Mouse (Mus musculus): ENCODE data around the gene Tnrc6b. TPM values are rescaled to one million over a fixed set of nuclear protein-coding genes. Genes with fewer than 3 reads are reported as not detected.
"Not testable (repeated sequence)": the region's sequence is repeated elsewhere in the genome, so short reads cannot be mapped to it uniquely, and the experiment has no call there.

Tnrc6b gene
- polyA plus RNA-seq, 1 experiment from 2014 or later, result 22.1 TPM

DNA sequence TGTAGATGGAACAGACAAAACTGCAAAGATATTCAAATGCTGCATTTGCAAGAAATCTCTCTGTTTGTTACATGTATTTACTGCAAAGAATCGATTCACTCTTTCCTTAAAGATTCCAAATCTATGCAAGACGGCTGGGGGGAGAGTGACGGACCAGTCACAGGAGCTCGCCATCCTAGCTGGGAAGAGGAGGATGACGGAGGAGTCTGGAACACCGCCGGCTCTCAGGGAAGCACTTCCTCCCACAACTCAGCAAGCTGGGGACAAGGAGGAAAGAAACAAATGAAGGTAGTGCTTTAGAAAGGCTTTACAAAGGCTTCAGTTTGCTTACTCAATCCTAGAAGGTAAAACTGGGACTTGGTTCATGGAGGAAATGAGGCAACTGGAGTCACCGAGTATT lies 173.0 kb downstream of the Tnrc6b start:
- Histone ChIP-seq H3K4me2 (ENCODE audit: low read depth, low read length) (no peak overlapping the region), H3K36me3 (ENCODE audit: control insufficient read depth, insufficient read depth) (peaks cover 74% of the 10 kb centered on the region), H3K27me3 (ENCODE audit: control insufficient read depth, insufficient read depth, low read depth, low read length) (no peaks in the 10 kb centered on the region), H3K4me3 (ENCODE audit: low read depth, low read length) (no peak overlapping the region), H3K4me1 (ENCODE audit: control insufficient read depth, low read depth, low read length) (no peaks in the 10 kb centered on the region), H3K27ac (ENCODE audit: low read length) (no peak overlapping the region), H3K9me3 (replicated peaks; ENCODE audit: control insufficient read depth, low read length) (no peaks in the 10 kb centered on the region), H3K9ac (ENCODE audit: low read depth, low read length) (no peak overlapping the region)
- ATAC-seq (ENCODE audit: low read depth), result no peak
- WGBS (ENCODE audit: insufficient replicate concordance), result 87% methylated on average over 8 of the region's 8 CpGs

DNA sequence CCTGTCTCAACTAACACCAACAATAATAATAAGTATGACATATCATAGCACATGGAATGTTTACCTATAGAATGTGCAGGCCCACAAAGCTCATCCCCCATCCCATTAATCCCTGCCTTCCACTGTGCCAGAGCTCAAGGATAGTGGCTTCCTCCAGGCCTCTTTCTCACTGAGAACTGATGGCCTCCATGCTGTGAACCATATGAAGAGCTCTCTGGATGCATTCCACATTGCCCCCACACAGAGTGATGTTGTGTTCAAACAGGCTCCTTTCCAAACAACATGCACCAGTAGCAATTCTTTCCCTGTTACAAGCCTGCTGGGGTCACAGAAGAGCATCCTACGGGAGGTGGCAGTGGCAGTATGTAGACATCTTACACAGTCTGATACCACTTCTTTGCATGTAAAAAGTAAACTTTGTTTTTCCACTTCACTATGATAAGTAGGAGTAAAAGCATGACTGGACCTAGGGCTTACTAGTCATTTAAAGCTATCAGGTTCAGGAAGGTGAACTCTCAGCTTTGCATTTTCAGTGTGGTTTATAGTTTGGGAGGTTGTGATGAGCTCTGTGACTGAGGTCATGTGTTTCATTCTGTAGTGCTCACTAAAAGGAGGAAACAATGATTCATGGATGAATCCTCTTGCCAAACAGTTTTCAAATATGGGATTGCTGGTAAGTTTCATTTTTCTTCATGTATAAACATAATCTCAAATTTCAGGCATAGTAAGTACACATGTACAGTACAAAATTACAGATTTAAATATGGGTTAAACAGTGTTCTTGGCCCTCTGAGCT lies 175.4 kb downstream of the Tnrc6b start:
- H3K9ac ChIP-seq (ENCODE audit: low read depth, low read length), result no peak overlapping the region
- H3K36me3 ChIP-seq (ENCODE audit: control insufficient read depth, insufficient read depth), result peaks cover 64% of the 10 kb centered on the region
- no peak overlapping the region for H3K27ac ChIP-seq (ENCODE audit: low read length)
- no peak for ATAC-seq (ENCODE audit: low read depth)
- no peaks in the 10 kb centered on the region for H3K4me1 ChIP-seq (ENCODE audit: control insufficient read depth, low read depth, low read length)
- no peak overlapping the region for H3K4me3 ChIP-seq (ENCODE audit: low read depth, low read length)
- H3K9me3 ChIP-seq (replicated peaks; ENCODE audit: control insufficient read depth, low read length), result no peaks in the 10 kb centered on the region
- 90% methylated on average over 1 of the region's 1 CpGs for WGBS (ENCODE audit: insufficient replicate concordance)
- no peaks in the 10 kb centered on the region for H3K27me3 ChIP-seq (ENCODE audit: control insufficient read depth, insufficient read depth, low read depth, low read length)
- H3K4me2 ChIP-seq (ENCODE audit: low read depth, low read length), result no peak overlapping the region

DNA sequence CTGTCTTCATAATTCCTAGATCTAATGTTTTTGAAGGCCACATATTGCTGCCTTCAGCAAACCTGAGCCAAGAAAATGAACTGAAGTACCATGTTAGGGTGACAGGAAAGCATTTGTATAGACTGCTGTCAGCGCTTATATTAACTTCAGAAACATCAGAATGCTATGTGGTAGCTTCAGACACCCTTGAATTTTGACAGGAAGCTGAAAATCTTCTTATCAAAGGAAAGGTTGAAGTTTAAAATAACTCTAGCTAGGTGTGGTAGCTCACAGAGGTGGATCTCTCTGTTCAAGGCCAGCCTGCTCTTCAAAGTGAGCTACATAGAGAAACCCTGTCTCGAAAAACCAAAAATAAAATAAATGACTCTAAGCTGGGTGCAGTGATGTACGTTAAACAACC lies 181.2 kb downstream of the Tnrc6b start:
- Histone ChIP-seq H3K4me1 (ENCODE audit: control insufficient read depth, low read depth, low read length) (no peaks in the 10 kb centered on the region), H3K4me2 (ENCODE audit: low read depth, low read length) (no peak overlapping the region), H3K9ac (ENCODE audit: low read depth, low read length) (no peak overlapping the region), H3K36me3 (ENCODE audit: control insufficient read depth, insufficient read depth) (peaks cover 67% of the 10 kb centered on the region), H3K4me3 (ENCODE audit: low read depth, low read length) (no peak overlapping the region), H3K27ac (ENCODE audit: low read length) (no peak overlapping the region), H3K9me3 (replicated peaks; ENCODE audit: control insufficient read depth, low read length) (no peaks in the 10 kb centered on the region), H3K27me3 (ENCODE audit: control insufficient read depth, insufficient read depth, low read depth, low read length) (no peaks in the 10 kb centered on the region)
- no peak for ATAC-seq (ENCODE audit: low read depth)
- WGBS (ENCODE audit: insufficient replicate concordance), result 91% methylated on average over 3 of the region's 3 CpGs

DNA sequence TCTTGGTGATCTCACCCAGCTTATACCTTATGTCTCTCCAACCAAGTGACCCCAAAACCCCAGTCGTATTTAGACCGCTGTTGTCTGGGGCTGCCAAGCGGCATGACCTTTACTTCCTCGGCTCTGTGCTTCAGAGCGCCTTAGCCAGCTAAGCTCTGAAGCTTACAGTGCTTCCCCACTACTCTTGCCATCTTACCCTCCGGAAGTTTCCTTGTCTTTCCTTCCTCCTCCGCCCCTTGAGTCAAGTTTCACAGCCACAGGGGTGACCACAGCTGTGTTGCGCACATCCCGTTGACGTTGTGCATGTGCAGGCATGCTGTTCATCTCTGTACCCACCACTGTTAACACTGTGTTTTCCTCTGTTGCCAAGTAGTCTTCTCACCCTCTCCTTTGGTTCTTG lies 185.6 kb downstream of the Tnrc6b start:
- Histone ChIP-seq H3K4me2 (ENCODE audit: low read depth, low read length) (no peak overlapping the region), H3K4me1 (ENCODE audit: control insufficient read depth, low read depth, low read length) (no peaks in the 10 kb centered on the region), H3K9me3 (replicated peaks; ENCODE audit: control insufficient read depth, low read length) (no peaks in the 10 kb centered on the region), H3K36me3 (ENCODE audit: control insufficient read depth, insufficient read depth) (peaks cover 58% of the 10 kb centered on the region), H3K27me3 (ENCODE audit: control insufficient read depth, insufficient read depth, low read depth, low read length) (no peaks in the 10 kb centered on the region), H3K9ac (ENCODE audit: low read depth, low read length) (no peak overlapping the region), H3K4me3 (ENCODE audit: low read depth, low read length) (no peak overlapping the region), H3K27ac (ENCODE audit: low read length) (peak overlapping the region; percentile 31; the same call in 1 of the 2 replicates)
- ATAC-seq (ENCODE audit: low read depth), result peak; percentile 19; the same call in 1 of the 2 replicates
- WGBS (ENCODE audit: insufficient replicate concordance), result 56% methylated on average over 10 of the region's 10 CpGs

DNA sequence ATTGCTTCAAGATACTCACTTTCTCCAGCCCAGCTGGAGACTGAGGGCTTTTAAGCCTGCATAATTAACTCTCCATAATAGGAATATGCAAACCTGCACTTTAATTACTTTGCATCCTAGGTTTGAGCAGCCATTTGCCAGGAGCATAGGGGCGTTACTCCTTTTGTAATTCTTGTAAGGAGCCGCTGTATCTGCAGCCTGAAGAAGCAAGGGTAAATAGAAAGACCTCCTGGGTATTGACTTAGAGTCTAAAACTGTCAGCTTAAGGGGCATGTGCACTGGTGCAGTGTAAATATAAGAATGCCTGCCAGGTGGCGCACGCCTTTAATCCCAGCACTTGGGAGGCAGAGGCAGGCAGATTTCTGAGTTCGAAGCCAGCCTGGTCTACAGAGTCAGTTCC lies 186.8 kb downstream of the Tnrc6b start:
- no peak overlapping the region for H3K9ac ChIP-seq (ENCODE audit: low read depth, low read length)
- 89% methylated on average over 5 of the region's 5 CpGs for WGBS (ENCODE audit: insufficient replicate concordance)
- H3K4me3 ChIP-seq (ENCODE audit: low read depth, low read length), result no peak overlapping the region
- no peaks in the 10 kb centered on the region for H3K4me1 ChIP-seq (ENCODE audit: control insufficient read depth, low read depth, low read length)
- H3K36me3 ChIP-seq (ENCODE audit: control insufficient read depth, insufficient read depth), result peaks cover 63% of the 10 kb centered on the region
- no peaks in the 10 kb centered on the region for H3K27me3 ChIP-seq (ENCODE audit: control insufficient read depth, insufficient read depth, low read depth, low read length)
- H3K9me3 ChIP-seq (replicated peaks; ENCODE audit: control insufficient read depth, low read length), result no peaks in the 10 kb centered on the region
- no peak overlapping the region for H3K27ac ChIP-seq (ENCODE audit: low read length)
- no peak overlapping the region for H3K4me2 ChIP-seq (ENCODE audit: low read depth, low read length)
- no peak for ATAC-seq (ENCODE audit: low read depth)

DNA sequence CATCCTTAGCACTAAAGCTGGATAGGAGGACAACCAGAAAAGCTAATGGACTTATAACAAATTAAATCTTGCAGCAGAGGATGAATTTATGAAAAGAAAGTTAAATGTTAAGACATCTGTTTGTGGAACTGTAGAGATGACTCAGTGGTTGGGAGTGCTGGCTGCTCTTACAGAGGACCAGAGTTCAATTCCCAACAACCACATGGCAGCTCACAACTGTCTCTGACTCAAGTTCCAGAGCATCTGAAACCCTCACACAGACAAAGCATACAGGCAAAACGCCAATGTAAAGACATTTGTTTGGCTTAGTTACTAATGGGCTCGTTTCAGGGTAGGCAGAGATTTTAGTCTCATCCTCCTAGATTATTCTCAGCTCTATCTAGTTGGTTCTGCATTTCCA lies 188.7 kb downstream of the Tnrc6b start:
- WGBS (ENCODE audit: insufficient replicate concordance), result 73% methylated on average over 2 of the region's 2 CpGs
- Histone ChIP-seq H3K9me3 (replicated peaks; ENCODE audit: control insufficient read depth, low read length) (no peaks in the 10 kb centered on the region), H3K4me3 (ENCODE audit: low read depth, low read length) (no peak overlapping the region), H3K27me3 (ENCODE audit: control insufficient read depth, insufficient read depth, low read depth, low read length) (no peaks in the 10 kb centered on the region), H3K4me1 (ENCODE audit: control insufficient read depth, low read depth, low read length) (no peaks in the 10 kb centered on the region), H3K9ac (ENCODE audit: low read depth, low read length) (no peak overlapping the region), H3K4me2 (ENCODE audit: low read depth, low read length) (no peak overlapping the region), H3K36me3 (ENCODE audit: control insufficient read depth, insufficient read depth) (peaks cover 68% of the 10 kb centered on the region), H3K27ac (ENCODE audit: low read length) (no peak overlapping the region)
- no peak for ATAC-seq (ENCODE audit: low read depth)

DNA sequence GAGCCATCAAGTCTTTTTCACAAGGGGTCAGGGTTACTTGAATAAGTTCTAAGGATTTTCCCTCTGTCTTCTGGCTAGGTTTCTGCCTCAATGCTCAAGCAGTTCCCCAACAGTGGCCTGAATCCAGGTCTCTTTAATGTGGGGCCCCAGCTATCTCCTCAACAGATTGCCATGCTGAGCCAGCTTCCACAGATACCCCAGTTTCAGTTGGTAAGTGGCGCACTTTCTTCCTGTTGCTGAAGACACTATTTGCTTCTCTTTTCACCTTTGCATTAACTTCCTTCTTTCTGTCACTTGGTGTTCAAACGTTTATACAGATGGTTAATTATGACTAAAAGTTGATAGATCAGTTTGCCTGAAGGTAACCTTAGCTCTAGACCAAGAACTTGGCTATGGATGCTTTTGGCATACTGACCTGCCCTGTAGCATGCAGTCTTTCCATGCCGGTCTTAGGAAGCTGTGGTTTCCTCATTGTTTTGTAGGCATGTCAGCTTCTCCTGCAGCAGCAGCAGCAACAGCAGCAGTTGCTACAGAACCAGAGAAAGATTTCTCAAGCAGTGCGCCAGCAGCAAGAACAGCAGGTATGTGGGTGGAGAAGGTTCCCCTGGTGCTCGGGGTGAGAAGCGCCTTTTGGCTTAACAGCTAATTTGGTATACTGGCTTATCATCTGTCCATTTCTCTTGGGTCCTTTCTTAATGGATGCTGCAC lies 190.8 kb downstream of the Tnrc6b start:
- Histone ChIP-seq H3K27ac (ENCODE audit: low read length) (no peak overlapping the region), H3K4me3 (ENCODE audit: low read depth, low read length) (no peak overlapping the region), H3K27me3 (ENCODE audit: control insufficient read depth, insufficient read depth, low read depth, low read length) (no peaks in the 10 kb centered on the region), H3K4me2 (ENCODE audit: low read depth, low read length) (no peak overlapping the region), H3K36me3 (ENCODE audit: control insufficient read depth, insufficient read depth) (peaks cover 65% of the 10 kb centered on the region), H3K4me1 (ENCODE audit: control insufficient read depth, low read depth, low read length) (no peaks in the 10 kb centered on the region), H3K9ac (ENCODE audit: low read depth, low read length) (no peak overlapping the region), H3K9me3 (replicated peaks; ENCODE audit: control insufficient read depth, low read length) (no peaks in the 10 kb centered on the region)
- no peak for ATAC-seq (ENCODE audit: low read depth)
- WGBS (ENCODE audit: insufficient replicate concordance), result 49% methylated on average over 6 of the region's 6 CpGs

DNA sequence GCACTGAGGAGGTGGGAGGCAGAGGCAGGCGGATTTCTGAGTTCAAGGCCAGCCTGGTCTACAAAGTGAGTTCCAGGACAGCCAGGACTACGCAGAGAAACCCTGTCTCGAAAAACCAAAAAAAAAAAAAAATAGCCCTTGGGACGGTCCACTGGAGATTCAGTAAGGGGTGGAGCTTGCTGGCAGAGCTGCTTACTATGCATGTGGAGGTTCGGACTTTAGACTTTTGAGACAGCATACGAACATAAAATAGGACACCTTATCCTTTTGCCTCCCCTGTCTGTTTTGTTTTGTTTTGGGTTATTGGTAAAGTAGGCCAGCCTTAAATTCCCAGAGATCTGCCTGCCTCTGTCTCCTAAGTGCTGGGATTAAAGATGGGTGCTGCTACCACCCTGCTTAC lies 193.7 kb downstream of the Tnrc6b start:
- peaks cover 58% of the 10 kb centered on the region for H3K36me3 ChIP-seq (ENCODE audit: control insufficient read depth, insufficient read depth)
- ATAC-seq (ENCODE audit: low read depth); H3K27me3 ChIP-seq (ENCODE audit: control insufficient read depth, insufficient read depth, low read depth, low read length); H3K4me2 ChIP-seq (ENCODE audit: low read depth, low read length); H3K4me1 ChIP-seq (ENCODE audit: control insufficient read depth, low read depth, low read length); H3K4me3 ChIP-seq (ENCODE audit: low read depth, low read length); H3K27ac ChIP-seq (ENCODE audit: low read length); H3K9ac ChIP-seq (ENCODE audit: low read depth, low read length); H3K9me3 ChIP-seq (replicated peaks; ENCODE audit: control insufficient read depth, low read length): not testable (repeated sequence)
- 85% methylated on average over 6 of the region's 6 CpGs for WGBS (ENCODE audit: insufficient replicate concordance)

DNA sequence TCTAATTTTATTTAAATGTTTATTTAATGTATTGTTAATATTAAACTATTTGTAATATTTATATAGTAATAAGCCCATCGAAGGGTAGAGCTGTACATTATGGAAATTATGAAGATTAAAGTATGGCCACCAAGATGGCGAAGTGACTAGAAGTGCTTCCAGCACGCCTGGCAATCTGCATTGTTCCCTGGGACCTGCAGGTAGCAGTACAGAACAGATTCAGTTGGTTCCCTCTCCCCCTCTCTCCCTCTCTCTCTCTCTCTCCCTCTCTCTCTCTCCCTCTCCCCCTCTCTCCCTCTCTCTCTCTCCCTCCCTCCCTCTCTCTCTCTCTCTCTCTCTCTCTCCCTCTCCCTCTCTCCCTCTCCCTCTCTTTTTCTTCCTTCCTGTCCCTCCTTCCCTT lies 199.1 kb downstream of the Tnrc6b start:
- H3K9ac ChIP-seq (ENCODE audit: low read depth, low read length), result no peak overlapping the region
- ATAC-seq (ENCODE audit: low read depth), result no peak
- no peak overlapping the region for H3K4me3 ChIP-seq (ENCODE audit: low read depth, low read length)
- no peaks in the 10 kb centered on the region for H3K27me3 ChIP-seq (ENCODE audit: control insufficient read depth, insufficient read depth, low read depth, low read length)
- peak overlapping the region; percentile 45; the same call in 1 of the 2 replicates for H3K4me2 ChIP-seq (ENCODE audit: low read depth, low read length)
- peak overlapping the region; percentile 86 for H3K27ac ChIP-seq (ENCODE audit: low read length)
- 66% methylated on average over 3 of the region's 3 CpGs for WGBS (ENCODE audit: insufficient replicate concordance)
- H3K9me3 ChIP-seq (replicated peaks; ENCODE audit: control insufficient read depth, low read length), result no peaks in the 10 kb centered on the region
- peaks cover 44% of the 10 kb centered on the region for H3K36me3 ChIP-seq (ENCODE audit: control insufficient read depth, insufficient read depth)
- H3K4me1 ChIP-seq (ENCODE audit: control insufficient read depth, low read depth, low read length), result peaks cover 27% of the 10 kb centered on the region

All from liver, embryonic 16.5 days (tissue).